Mouse (Mus musculus): Measurements from ENCODE around the gene Ubxn10. TPM values are rescaled to one million over a fixed set of nuclear protein-coding genes. Genes with fewer than 3 reads are reported as not detected.

Gene Ubxn10
- 3.3 and 3.4 TPM in 2 replicates for polyA plus RNA-seq (2014; fragmentation: Nextera tagmentation; extraction: Ambion mirVana)

DNA sequence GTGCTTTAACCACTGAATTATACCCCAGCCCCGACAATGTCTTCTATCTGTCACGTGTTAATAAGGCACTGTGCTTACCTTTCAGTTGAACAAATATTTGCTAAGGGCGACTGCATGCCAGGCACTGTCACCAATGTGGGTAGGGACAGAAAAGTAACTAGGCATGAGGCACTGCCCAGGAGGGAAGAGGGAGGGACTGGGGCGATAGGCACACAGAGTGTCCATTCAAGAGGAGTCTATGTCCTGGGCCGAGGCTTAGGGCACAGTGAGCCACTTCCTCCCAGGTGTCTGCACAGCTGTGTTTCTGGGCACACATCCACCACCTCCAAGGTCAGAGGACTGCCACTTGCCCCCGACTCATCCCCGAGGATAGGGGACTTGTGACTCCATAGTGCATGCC lies at the start of gene Ubxn10:
Ubxn10 (minus strand) TSS at position 137 of the 400 bp plus-strand sequence.
- no peak for ATAC-seq
- H3K36me3 ChIP-seq (ENCODE audit: control insufficient read depth, insufficient read depth, low read length): no peaks in the 10 kb centered on the region
- H3K4me1 ChIP-seq (ENCODE audit: control insufficient read depth, insufficient read depth, low read length): 0 out of 2 replicates have a peak, but pooled peaks cover 3% of the 10 kb centered on the region
- WGBS: 78% methylated on average over 7 of the region's 7 CpGs
- H3K4me3 ChIP-seq (ENCODE audit: low read depth, low read length): no peak within 1 kb of the TSS
- no peak for DNase-seq (ENCODE audit: low spot score)
- H3K9ac ChIP-seq (ENCODE audit: low read length): no peak within 1 kb of the TSS
- no peaks in the 10 kb centered on the region for H3K27me3 ChIP-seq (replicated peaks; ENCODE audit: control insufficient read depth, insufficient read depth, low read length)
- H3K27ac ChIP-seq (ENCODE audit: low read depth, low read length): no peak within 1 kb of the TSS
- H3K4me2 ChIP-seq (ENCODE audit: low read length): no peak within 1 kb of the TSS
- no peaks in the 10 kb centered on the region for H3K9me3 ChIP-seq (replicated peaks; ENCODE audit: control insufficient read depth, low read length)

DNA sequence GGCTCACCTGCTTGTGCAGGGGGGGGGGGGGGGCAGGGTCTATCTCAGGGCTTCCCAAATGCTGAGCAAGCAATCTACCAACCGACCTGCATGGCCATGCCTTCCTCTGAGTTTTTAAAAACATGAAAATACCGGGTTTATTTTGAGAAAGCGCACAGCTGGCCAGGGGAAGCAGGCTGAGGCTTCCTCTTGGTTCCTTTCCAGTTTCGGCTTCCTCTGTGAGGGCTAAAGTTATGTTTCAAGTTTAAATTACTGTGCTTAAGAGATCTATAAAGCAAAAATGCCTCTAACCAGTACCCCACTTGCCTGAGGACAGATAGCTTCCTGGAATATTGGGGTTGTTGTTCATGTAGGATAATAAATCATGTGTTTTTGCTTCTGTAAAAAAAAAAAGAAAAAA lies 49.2 kb upstream of the Ubxn10 start:
- H3K9me3 ChIP-seq (replicated peaks; ENCODE audit: control insufficient read depth, low read length): no peaks in the 10 kb centered on the region
- H3K4me2 ChIP-seq (ENCODE audit: low read length): no peak overlapping the region
- H3K27me3 ChIP-seq (replicated peaks; ENCODE audit: control insufficient read depth, insufficient read depth, low read length): no peaks in the 10 kb centered on the region
- no peak overlapping the region for H3K9ac ChIP-seq (ENCODE audit: low read length)
- 78% methylated on average over 4 of the region's 4 CpGs for WGBS
- no peaks in the 10 kb centered on the region for H3K4me1 ChIP-seq (ENCODE audit: control insufficient read depth, insufficient read depth, low read length)
- no peak overlapping the region for H3K4me3 ChIP-seq (ENCODE audit: low read depth, low read length)
- H3K27ac ChIP-seq (ENCODE audit: low read depth, low read length): no peak overlapping the region
- no peak for DNase-seq (ENCODE audit: low spot score)
- ATAC-seq: no peak
- no peaks in the 10 kb centered on the region for H3K36me3 ChIP-seq (ENCODE audit: control insufficient read depth, insufficient read depth, low read length)

DNA sequence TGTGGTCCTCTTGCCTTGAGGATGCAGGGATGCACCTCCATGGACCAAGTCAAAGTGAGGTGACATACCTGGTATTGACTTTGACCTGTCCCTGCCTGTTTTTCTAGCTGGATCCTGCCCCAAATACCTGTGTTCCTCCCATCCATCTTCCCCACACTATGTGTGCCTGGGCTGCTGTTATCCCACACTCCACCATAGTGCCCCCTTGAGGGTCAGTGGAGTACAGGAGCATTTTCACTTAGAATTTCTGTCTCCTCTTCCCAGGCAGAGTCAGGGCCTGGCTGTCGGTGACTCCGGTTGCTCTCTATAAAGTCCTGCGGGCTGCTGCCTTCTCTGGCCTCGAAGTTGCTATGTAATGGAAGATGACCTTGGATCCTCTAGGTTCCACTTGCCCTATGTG lies 48.8 kb upstream of the Ubxn10 start:
- Histone ChIP-seq H3K9me3 (replicated peaks; ENCODE audit: control insufficient read depth, low read length) (no peaks in the 10 kb centered on the region), H3K36me3 (ENCODE audit: control insufficient read depth, insufficient read depth, low read length) (no peaks in the 10 kb centered on the region), H3K4me3 (ENCODE audit: low read depth, low read length) (no peak overlapping the region), H3K4me1 (ENCODE audit: control insufficient read depth, insufficient read depth, low read length) (no peaks in the 10 kb centered on the region), H3K4me2 (ENCODE audit: low read length) (no peak overlapping the region), H3K27me3 (replicated peaks; ENCODE audit: control insufficient read depth, insufficient read depth, low read length) (no peaks in the 10 kb centered on the region), H3K9ac (ENCODE audit: low read length) (no peak overlapping the region), H3K27ac (ENCODE audit: low read depth, low read length) (no peak overlapping the region)
- no peak for DNase-seq (ENCODE audit: low spot score)
- WGBS: 61% methylated on average over 4 of the region's 4 CpGs
- no peak for ATAC-seq

DNA sequence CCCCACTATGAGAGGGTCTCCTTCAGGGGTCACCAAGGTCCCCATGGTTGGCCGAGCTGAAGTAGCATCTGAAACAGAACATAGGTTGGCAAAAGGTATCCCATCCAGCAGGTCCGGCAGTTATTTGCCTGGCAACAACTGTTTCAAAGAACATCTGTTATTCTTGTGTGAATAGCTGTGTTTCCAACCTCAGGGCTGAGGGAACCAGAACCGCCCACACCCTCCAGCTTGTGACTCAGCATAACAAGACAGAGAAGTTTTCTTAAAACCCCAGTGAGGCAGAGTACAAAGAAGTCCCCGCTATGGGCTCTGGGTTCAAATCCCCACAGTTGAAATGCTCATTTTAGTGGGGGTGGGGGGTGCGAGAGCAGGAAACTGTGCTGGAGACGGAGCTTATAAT lies 45.1 kb upstream of the Ubxn10 start:
- 84% methylated on average over 6 of the region's 6 CpGs for WGBS
- no peaks in the 10 kb centered on the region for H3K36me3 ChIP-seq (ENCODE audit: control insufficient read depth, insufficient read depth, low read length)
- DNase-seq (ENCODE audit: low spot score): no peak
- ATAC-seq: no peak
- no peak overlapping the region for H3K27ac ChIP-seq (ENCODE audit: low read depth, low read length)
- H3K4me1 ChIP-seq (ENCODE audit: control insufficient read depth, insufficient read depth, low read length): no peaks in the 10 kb centered on the region
- no peak overlapping the region for H3K4me2 ChIP-seq (ENCODE audit: low read length)
- H3K9ac ChIP-seq (ENCODE audit: low read length): no peak overlapping the region
- H3K4me3 ChIP-seq (ENCODE audit: low read depth, low read length): no peak overlapping the region
- H3K9me3 ChIP-seq (replicated peaks; ENCODE audit: control insufficient read depth, low read length): no peaks in the 10 kb centered on the region
- no peaks in the 10 kb centered on the region for H3K27me3 ChIP-seq (replicated peaks; ENCODE audit: control insufficient read depth, insufficient read depth, low read length)

DNA sequence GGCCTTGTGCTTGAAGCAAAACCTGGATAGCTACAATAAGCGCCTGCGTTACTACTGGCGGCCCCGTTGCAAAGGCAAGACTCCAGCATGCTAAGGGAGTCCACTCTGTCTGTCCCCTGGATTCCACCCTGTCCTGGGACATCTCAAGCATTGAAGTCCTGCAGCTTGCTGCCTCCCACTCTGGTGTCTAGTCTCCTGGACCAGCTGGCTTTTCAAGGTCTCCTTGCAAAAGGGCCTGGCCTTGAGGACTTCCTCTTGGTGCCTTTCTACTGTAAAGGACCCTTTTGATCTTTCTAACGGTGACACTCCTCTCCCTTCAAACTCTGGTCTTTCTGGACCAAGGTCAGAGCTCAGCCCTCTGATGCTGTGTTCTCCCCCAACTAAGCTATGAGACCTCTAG lies 43.3 kb upstream of the Ubxn10 start:
- Histone ChIP-seq H3K4me3 (ENCODE audit: low read depth, low read length) (no peak overlapping the region), H3K9ac (ENCODE audit: low read length) (no peak overlapping the region), H3K4me2 (ENCODE audit: low read length) (no peak overlapping the region), H3K27me3 (replicated peaks; ENCODE audit: control insufficient read depth, insufficient read depth, low read length) (no peaks in the 10 kb centered on the region), H3K9me3 (replicated peaks; ENCODE audit: control insufficient read depth, low read length) (no peaks in the 10 kb centered on the region), H3K27ac (ENCODE audit: low read depth, low read length) (no peak overlapping the region), H3K4me1 (ENCODE audit: control insufficient read depth, insufficient read depth, low read length) (no peaks in the 10 kb centered on the region), H3K36me3 (ENCODE audit: control insufficient read depth, insufficient read depth, low read length) (no peaks in the 10 kb centered on the region)
- no peak for DNase-seq (ENCODE audit: low spot score)
- ATAC-seq: no peak
- 93% methylated on average over 5 of the region's 5 CpGs for WGBS

DNA sequence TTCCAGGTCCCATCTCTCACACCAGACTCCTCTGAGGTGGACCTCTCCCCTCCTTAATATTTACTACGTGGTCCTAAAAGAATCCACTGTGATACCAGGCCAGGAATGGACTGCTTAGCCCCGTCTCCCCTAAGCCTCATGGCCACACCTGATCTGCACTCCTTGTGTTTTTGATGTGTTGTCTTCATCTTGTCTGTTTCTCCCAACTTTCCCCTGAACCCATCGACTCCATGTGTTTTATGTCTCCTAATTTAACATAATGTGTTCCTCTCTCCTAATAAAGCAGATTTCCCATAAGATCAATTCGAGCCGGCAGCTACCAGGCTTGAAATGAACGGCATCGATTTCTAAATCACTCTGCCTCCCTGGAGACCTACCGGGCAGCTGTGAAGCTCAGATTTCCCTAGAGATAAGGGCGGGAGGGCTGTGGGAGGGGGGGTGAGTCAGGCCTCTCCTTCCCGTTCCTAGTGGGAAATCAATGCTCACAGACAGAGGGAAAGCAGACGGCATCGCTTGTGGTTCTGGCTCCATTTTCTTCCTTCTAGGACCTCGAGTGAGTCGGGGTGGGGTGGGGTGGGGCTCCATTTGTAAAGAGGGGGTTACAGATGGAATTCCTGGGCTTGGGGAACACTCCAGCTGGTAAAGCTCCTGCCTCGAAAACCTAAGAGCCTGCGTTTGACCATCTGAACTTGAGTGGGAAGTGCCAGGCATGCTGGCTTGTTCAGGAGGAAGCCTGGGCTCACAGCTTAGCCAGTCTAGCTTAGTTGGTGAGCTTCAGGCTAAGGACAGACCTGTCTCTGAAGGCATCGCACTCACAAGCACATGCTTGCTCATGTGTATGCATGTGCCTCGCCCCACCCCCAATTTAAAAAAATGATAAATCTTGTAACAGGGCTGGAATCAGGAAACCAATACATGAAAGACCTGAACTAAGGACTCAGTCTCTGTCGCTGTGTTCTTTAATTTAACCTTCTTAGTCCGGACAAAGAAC lies 40.7 kb upstream of the Ubxn10 start:
- Histone ChIP-seq H3K4me3 (ENCODE audit: low read depth, low read length) (no peak overlapping the region), H3K36me3 (ENCODE audit: control insufficient read depth, insufficient read depth, low read length) (no peaks in the 10 kb centered on the region), H3K27me3 (replicated peaks; ENCODE audit: control insufficient read depth, insufficient read depth, low read length) (no peaks in the 10 kb centered on the region), H3K9me3 (replicated peaks; ENCODE audit: control insufficient read depth, low read length) (no peaks in the 10 kb centered on the region), H3K4me2 (ENCODE audit: low read length) (no peak overlapping the region), H3K27ac (ENCODE audit: low read depth, low read length) (no peak overlapping the region), H3K4me1 (ENCODE audit: control insufficient read depth, insufficient read depth, low read length) (no peaks in the 10 kb centered on the region), H3K9ac (ENCODE audit: low read length) (no peak overlapping the region)
- DNase-seq (ENCODE audit: low spot score) (peak; percentile 19), ATAC-seq (no peak)
- WGBS: 49% methylated on average over 20 of the region's 20 CpGs

DNA sequence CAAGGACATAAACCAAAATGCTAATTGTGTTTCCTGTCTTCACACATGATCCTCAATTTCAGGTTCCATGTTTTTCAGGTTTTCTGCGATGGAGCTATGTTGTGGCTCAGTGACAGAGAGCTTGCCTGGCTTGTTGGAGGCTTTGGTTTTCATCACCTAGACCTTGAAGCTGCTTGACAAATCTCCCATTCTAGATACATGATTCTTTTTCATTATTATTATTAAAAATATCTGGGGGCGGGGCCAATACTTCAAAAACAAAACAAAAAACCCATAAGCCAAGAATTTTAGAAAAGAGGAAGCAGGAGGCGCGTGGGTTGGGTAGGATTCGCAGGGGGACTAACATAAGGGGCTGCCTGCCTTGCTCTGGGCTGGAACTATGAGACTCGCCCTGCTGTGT lies 38.5 kb upstream of the Ubxn10 start, which contains the start of gene Pla2g2d:
Pla2g2d (plus strand) TSS at position 301 of the 400 bp plus-strand sequence.
- Histone ChIP-seq H3K4me1 (ENCODE audit: control insufficient read depth, insufficient read depth, low read length) (no peaks in the 10 kb centered on the region), H3K9ac (ENCODE audit: low read length) (no peak within 1 kb of the TSS), H3K4me2 (ENCODE audit: low read length) (no peak within 1 kb of the TSS), H3K9me3 (replicated peaks; ENCODE audit: control insufficient read depth, low read length) (no peaks in the 10 kb centered on the region), H3K4me3 (ENCODE audit: low read depth, low read length) (no peak within 1 kb of the TSS), H3K27ac (ENCODE audit: low read depth, low read length) (no peak within 1 kb of the TSS), H3K27me3 (replicated peaks; ENCODE audit: control insufficient read depth, insufficient read depth, low read length) (no peaks in the 10 kb centered on the region), H3K36me3 (ENCODE audit: control insufficient read depth, insufficient read depth, low read length) (no peaks in the 10 kb centered on the region)
- ATAC-seq (no peak), DNase-seq (ENCODE audit: low spot score) (no peak)
- WGBS: 86% methylated on average over 6 of the region's 6 CpGs

DNA sequence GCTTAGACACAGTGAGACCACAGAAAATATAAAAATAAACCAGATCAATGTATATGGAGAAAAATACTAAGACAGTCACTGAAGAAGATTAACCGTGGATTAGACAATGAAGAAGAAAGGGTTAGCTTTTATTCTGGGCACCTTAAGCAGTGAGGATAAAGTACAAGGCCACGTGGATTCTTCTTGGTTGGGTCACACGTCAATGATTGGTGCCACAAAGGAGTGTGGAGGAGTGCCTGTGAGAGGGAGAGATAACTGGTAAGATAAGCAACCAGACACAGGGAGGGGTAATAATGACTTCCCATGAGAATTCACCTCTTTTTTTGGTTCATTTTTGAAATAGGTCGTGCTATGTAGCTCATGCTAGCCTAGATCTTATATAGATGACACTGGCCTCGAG lies 35.4 kb upstream of the Ubxn10 start:
- no peak for DNase-seq (ENCODE audit: low spot score)
- ATAC-seq: no peak
- H3K4me2 ChIP-seq (ENCODE audit: low read length): no peak overlapping the region
- no peaks in the 10 kb centered on the region for H3K4me1 ChIP-seq (ENCODE audit: control insufficient read depth, insufficient read depth, low read length)
- no peak overlapping the region for H3K4me3 ChIP-seq (ENCODE audit: low read depth, low read length)
- WGBS: 80% methylated on average over 5 of the region's 5 CpGs
- H3K27me3 ChIP-seq (replicated peaks; ENCODE audit: control insufficient read depth, insufficient read depth, low read length): no peaks in the 10 kb centered on the region
- H3K36me3 ChIP-seq (ENCODE audit: control insufficient read depth, insufficient read depth, low read length): no peaks in the 10 kb centered on the region
- no peak overlapping the region for H3K9ac ChIP-seq (ENCODE audit: low read length)
- no peak overlapping the region for H3K27ac ChIP-seq (ENCODE audit: low read depth, low read length)
- H3K9me3 ChIP-seq (replicated peaks; ENCODE audit: control insufficient read depth, low read length): no peaks in the 10 kb centered on the region

DNA sequence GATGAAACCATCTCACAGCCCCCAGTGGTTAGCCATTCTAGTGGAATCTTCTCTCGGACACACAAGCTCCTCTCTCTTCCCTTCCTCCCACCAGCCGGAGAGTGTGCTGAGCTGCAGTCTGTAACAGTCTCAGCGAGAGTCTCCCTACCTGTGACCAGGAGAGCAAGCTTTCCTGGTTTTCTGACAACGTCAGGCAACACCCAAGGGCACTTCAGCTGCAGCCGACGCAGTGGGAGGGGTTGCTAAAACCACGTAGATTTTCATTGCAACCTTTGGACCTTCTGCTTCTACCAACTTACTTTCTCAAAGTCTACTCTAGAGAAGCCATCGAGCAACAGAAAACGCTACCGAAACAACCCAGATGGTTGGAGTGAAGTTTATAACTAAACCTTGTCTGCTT lies 35.0 kb upstream of the Ubxn10 start:
- ATAC-seq: no peak
- 92% methylated on average over 10 of the region's 10 CpGs for WGBS

More for the DNA sequence above, 35.0 kb upstream of the Ubxn10 start:
- H3K9me3 ChIP-seq (replicated peaks; ENCODE audit: control insufficient read depth, low read length): no peaks in the 10 kb centered on the region
- H3K4me1 ChIP-seq (ENCODE audit: control insufficient read depth, insufficient read depth, low read length): no peaks in the 10 kb centered on the region
- no peak for DNase-seq (ENCODE audit: low spot score)
- H3K36me3 ChIP-seq (ENCODE audit: control insufficient read depth, insufficient read depth, low read length): no peaks in the 10 kb centered on the region
- H3K27ac ChIP-seq (ENCODE audit: low read depth, low read length): no peak overlapping the region
- no peak overlapping the region for H3K4me2 ChIP-seq (ENCODE audit: low read length)
- no peak overlapping the region for H3K9ac ChIP-seq (ENCODE audit: low read length)
- no peaks in the 10 kb centered on the region for H3K27me3 ChIP-seq (replicated peaks; ENCODE audit: control insufficient read depth, insufficient read depth, low read length)
- H3K4me3 ChIP-seq (ENCODE audit: low read depth, low read length): no peak overlapping the region
